Mouse (Mus musculus): ENCODE results near the gene St3gal3. TPM values are rescaled to one million over a fixed set of nuclear protein-coding genes. Genes with fewer than 3 reads are reported as not detected.

The St3gal3 gene
- polyA plus RNA-seq, 1 experiment from 2014 or later = 9.6 TPM

- WGBS = 75% methylated on average over 5 of the region's 5 CpGs
- no peak for ATAC-seq (ENCODE audit: insufficient number of reproducible peaks, low FRiP score, low TSS enrichment, low read depth)
- H3K36me3 ChIP-seq = no peaks in the 10 kb centered on the region
Measured at GRCm38 (mm10) chr4:117974719-117975118, 160.0 kb downstream of the St3gal3 start.

GRCm38 (mm10) chr4:117972999-117973398 is 161.7 kb downstream of the St3gal3 start:
- ATAC-seq (ENCODE audit: insufficient number of reproducible peaks, low FRiP score, low TSS enrichment, low read depth) = no peak
- Histone ChIP-seq H3K27me3 (no peaks in the 10 kb centered on the region), H3K27ac (no peak overlapping the region), H3K9me3 (no peaks in the 10 kb centered on the region), H3K4me3 (no peak overlapping the region), H3K4me2 (no peak overlapping the region), H3K36me3 (no peaks in the 10 kb centered on the region), H3K4me1 (peaks cover 6% of the 10 kb centered on the region; the same call in 1 of the 2 replicates), H3K9ac (no peak overlapping the region)
- WGBS = 39% methylated on average over 10 of the region's 10 CpGs

More at GRCm38 (mm10) chr4:117974719-117975118, 160.0 kb downstream of the St3gal3 start:
- H3K9ac ChIP-seq = no peak overlapping the region
- H3K4me3 ChIP-seq = no peak overlapping the region
- peaks cover 6% of the 10 kb centered on the region; the same call in 1 of the 2 replicates for H3K4me1 ChIP-seq
- no peak overlapping the region for H3K27ac ChIP-seq
- H3K9me3 ChIP-seq = no peaks in the 10 kb centered on the region
- no peak overlapping the region for H3K4me2 ChIP-seq
- H3K27me3 ChIP-seq = no peaks in the 10 kb centered on the region

- Histone ChIP-seq H3K27me3 (no peaks in the 10 kb centered on the region), H3K4me3 (no peak overlapping the region), H3K9me3 (no peaks in the 10 kb centered on the region), H3K36me3 (peaks cover 5% of the 10 kb centered on the region; the same call in 1 of the 2 replicates), H3K9ac (no peak overlapping the region), H3K4me2 (no peak overlapping the region), H3K4me1 (peaks cover 13% of the 10 kb centered on the region; the same call in 1 of the 2 replicates), H3K27ac (no peak overlapping the region)
- ATAC-seq (ENCODE audit: insufficient number of reproducible peaks, low FRiP score, low TSS enrichment, low read depth) = no peak
- 49% methylated on average over 14 of the region's 14 CpGs for WGBS
Measured at GRCm38 (mm10) chr4:117964346-117965025, 170.2 kb downstream of the St3gal3 start.

- no peak for ATAC-seq (ENCODE audit: insufficient number of reproducible peaks, low FRiP score, low TSS enrichment, low read depth)
- Histone ChIP-seq H3K9ac (no peak overlapping the region), H3K4me3 (no peak overlapping the region), H3K36me3 (peaks cover 39% of the 10 kb centered on the region), H3K4me2 (no peak overlapping the region), H3K4me1 (no peaks in the 10 kb centered on the region), H3K27me3 (no peaks in the 10 kb centered on the region), H3K9me3 (no peaks in the 10 kb centered on the region; the same call in 1 of the 2 replicates), H3K27ac (no peak overlapping the region)
- WGBS = 45% methylated on average over 4 of the region's 4 CpGs
Measured at GRCm38 (mm10) chr4:117957492-117957891, 177.2 kb downstream of the St3gal3 start.

GRCm38 (mm10) chr4:117947493-117947892 is 187.2 kb downstream of the St3gal3 start:
- H3K36me3 ChIP-seq = peaks cover 8% of the 10 kb centered on the region
- 53% methylated on average over 7 of the region's 7 CpGs for WGBS
- H3K27me3 ChIP-seq = no peaks in the 10 kb centered on the region
- H3K4me3 ChIP-seq = no peak overlapping the region
- peaks cover 9% of the 10 kb centered on the region; the same call in 1 of the 2 replicates for H3K4me1 ChIP-seq
- no peak overlapping the region for H3K4me2 ChIP-seq
- peak overlapping the region; percentile 67 for H3K27ac ChIP-seq
- H3K9ac ChIP-seq = no peak overlapping the region
- no peak for ATAC-seq (ENCODE audit: insufficient number of reproducible peaks, low FRiP score, low TSS enrichment, low read depth)
- H3K9me3 ChIP-seq = no peaks in the 10 kb centered on the region; the same call in 1 of the 2 replicates

- Histone ChIP-seq H3K27me3 (no peaks in the 10 kb centered on the region), H3K27ac (peak overlapping the region; percentile 67), H3K36me3 (peaks cover 5% of the 10 kb centered on the region), H3K9ac (no peak overlapping the region), H3K9me3 (no peaks in the 10 kb centered on the region), H3K4me1 (peaks cover 9% of the 10 kb centered on the region; the same call in 1 of the 2 replicates), H3K4me2 (no peak overlapping the region), H3K4me3 (no peak overlapping the region)
- WGBS = 67% methylated on average over 11 of the region's 11 CpGs
- ATAC-seq (ENCODE audit: insufficient number of reproducible peaks, low FRiP score, low TSS enrichment, low read depth) = peak; percentile 63; the same call in 1 of the 2 replicates
Measured at GRCm38 (mm10) chr4:117946639-117947305, 187.9 kb downstream of the St3gal3 start.

GRCm38 (mm10) chr4:117943317-117943716 is 191.4 kb downstream of the St3gal3 start:
- no peaks in the 10 kb centered on the region for H3K27me3 ChIP-seq
- no peak overlapping the region for H3K9ac ChIP-seq
- no peak overlapping the region for H3K4me3 ChIP-seq
- 19% methylated on average over 5 of the region's 5 CpGs for WGBS
- H3K4me2 ChIP-seq = no peak overlapping the region
- H3K4me1 ChIP-seq = peaks cover 9% of the 10 kb centered on the region; the same call in 1 of the 2 replicates
- peaks cover 14% of the 10 kb centered on the region; the same call in 1 of the 2 replicates for H3K36me3 ChIP-seq
- H3K27ac ChIP-seq = no peak overlapping the region
- no peaks in the 10 kb centered on the region for H3K9me3 ChIP-seq
- ATAC-seq (ENCODE audit: insufficient number of reproducible peaks, low FRiP score, low TSS enrichment, low read depth) = no peak

- Histone ChIP-seq H3K36me3 (peaks cover 28% of the 10 kb centered on the region), H3K27ac (no peak overlapping the region), H3K9ac (no peak overlapping the region), H3K4me2 (no peak overlapping the region), H3K4me1 (no peaks in the 10 kb centered on the region), H3K4me3 (no peak overlapping the region), H3K9me3 (no peaks in the 10 kb centered on the region), H3K27me3 (no peaks in the 10 kb centered on the region)
- ATAC-seq (ENCODE audit: insufficient number of reproducible peaks, low FRiP score, low TSS enrichment, low read depth) = no peak
- 93% methylated on average over 5 of the region's 5 CpGs for WGBS
Measured at GRCm38 (mm10) chr4:117936964-117937363, 197.8 kb downstream of the St3gal3 start.

- Histone ChIP-seq H3K4me3 (no peak overlapping the region), H3K9me3 (no peaks in the 10 kb centered on the region), H3K4me1 (peaks cover 11% of the 10 kb centered on the region), H3K4me2 (no peak overlapping the region), H3K27ac (no peak overlapping the region), H3K36me3 (peaks cover 15% of the 10 kb centered on the region), H3K27me3 (no peaks in the 10 kb centered on the region), H3K9ac (no peak overlapping the region)
- no peak for ATAC-seq (ENCODE audit: insufficient number of reproducible peaks, low FRiP score, low TSS enrichment, low read depth)
- WGBS = 89% methylated on average over 4 of the region's 4 CpGs
Measured at GRCm38 (mm10) chr4:117934081-117934480, 200.6 kb downstream of the St3gal3 start.

GRCm38 (mm10) chr4:117933248-117933647 is 201.5 kb downstream of the St3gal3 start:
- Histone ChIP-seq H3K9ac (no peak overlapping the region), H3K27me3 (peaks cover 1% of the 10 kb centered on the region; the same call in 1 of the 2 replicates), H3K27ac (no peak overlapping the region), H3K4me2 (no peak overlapping the region), H3K9me3 (no peaks in the 10 kb centered on the region), H3K4me3 (no peak overlapping the region), H3K4me1 (peaks cover 20% of the 10 kb centered on the region), H3K36me3 (peaks cover 14% of the 10 kb centered on the region)
- ATAC-seq (ENCODE audit: insufficient number of reproducible peaks, low FRiP score, low TSS enrichment, low read depth) = no peak
- WGBS = 75% methylated on average over 5 of the region's 5 CpGs

- Histone ChIP-seq H3K4me3 (peak within 1 kb of the TSS; percentile 48), H3K9ac (peak within 1 kb of the TSS; percentile 26; the same call in 1 of the 2 replicates), H3K9me3 (no peaks in the 10 kb centered on the region), H3K36me3 (peaks cover 8% of the 10 kb centered on the region), H3K4me1 (peaks cover 38% of the 10 kb centered on the region), H3K27me3 (peaks cover 36% of the 10 kb centered on the region), H3K4me2 (peak within 1 kb of the TSS; percentile 90), H3K27ac (peak within 1 kb of the TSS; percentile 72)
- peak; percentile 48 for ATAC-seq (ENCODE audit: insufficient number of reproducible peaks, low FRiP score, low TSS enrichment, low read depth)
- under 1% methylated on average over 33 of the region's 33 CpGs for WGBS
Measured at GRCm38 (mm10) chr4:117929391-117929881, 205.3 kb downstream of the St3gal3 start, which contains the start of gene Artn. Gene Artn, minus strand, starts transcription at chr4:117929763.
